Mouse (Mus musculus): ENCODE data around the gene Fcgrt.
A peak's percentile ranks its signal among the peaks of the same experiment; 100 is the strongest.

Gene Fcgrt

DNA sequence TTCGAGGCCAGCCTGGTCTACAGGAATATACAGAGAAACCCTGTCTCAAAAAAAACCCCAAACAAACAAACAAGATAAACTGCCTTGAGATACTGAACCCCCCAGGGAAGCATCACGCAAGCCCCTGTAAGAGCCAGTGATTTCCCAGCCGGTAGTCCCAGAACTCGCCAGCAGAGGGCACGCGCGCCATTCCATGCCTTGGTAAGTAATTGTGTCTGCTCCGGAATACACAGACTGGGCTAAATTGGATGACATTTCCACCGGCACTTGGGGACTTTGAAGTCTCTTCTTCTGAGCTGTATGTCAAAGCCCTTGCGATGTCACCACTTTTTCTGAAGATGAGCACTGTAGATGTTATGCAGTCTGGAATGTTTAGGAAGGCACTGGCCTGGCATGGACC, 23.8 kb downstream of the Fcgrt start:
- peak; percentile 87 for DNase-seq

DNA sequence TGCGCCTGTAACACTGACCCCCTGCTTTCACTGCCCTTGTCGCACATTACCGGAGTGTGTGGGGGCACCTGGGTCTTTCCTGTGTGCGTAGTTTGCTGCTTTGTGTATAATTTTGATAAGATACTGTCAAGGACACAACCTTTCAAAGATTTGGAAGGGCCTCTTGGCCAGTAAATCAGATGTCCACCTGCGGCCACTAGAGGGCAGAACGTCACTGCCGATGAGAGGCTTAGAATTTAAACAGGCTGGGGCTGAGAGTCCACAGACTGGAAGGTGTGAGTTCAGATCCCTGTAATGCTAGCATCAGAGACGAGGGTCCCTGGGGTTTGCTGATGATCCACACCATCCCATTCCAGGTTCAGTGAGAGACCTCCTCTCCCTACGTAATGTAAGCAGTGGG, 25.1 kb downstream of the Fcgrt start:
- DNase-seq: no peak

- DNase-seq: no peak
These were observed 25.8 kb downstream of the Fcgrt start for GRCm38 (mm10) chr7:45077829-45078228.

- DNase-seq: no peak
These were observed 26.3 kb downstream of the Fcgrt start for GRCm38 (mm10) chr7:45077322-45077721.

DNA sequence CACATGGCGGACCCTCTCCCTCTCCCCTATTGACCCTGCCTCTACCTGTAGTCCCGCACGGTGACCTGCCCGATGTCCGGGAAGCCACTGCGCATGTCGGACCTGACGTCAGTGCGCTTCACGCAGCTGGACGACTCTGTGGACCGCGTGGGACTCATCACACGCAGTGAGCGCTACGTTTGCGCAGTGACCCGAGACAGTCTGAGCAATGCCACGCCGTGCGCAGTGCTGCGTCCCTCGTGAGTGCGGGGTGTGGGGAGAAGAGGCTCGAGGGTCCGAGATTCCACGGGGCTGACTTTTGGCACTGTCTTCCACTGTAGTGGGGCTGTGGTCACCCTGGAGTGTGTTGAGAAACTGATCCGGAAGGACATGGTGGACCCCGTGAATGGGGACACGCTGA, 27.1 kb downstream of the Fcgrt start:
- DNase-seq: no peak

GRCm38 (mm10) chr7:45075405-45075804, 28.2 kb downstream of the Fcgrt start:
- no peak for DNase-seq

DNA sequence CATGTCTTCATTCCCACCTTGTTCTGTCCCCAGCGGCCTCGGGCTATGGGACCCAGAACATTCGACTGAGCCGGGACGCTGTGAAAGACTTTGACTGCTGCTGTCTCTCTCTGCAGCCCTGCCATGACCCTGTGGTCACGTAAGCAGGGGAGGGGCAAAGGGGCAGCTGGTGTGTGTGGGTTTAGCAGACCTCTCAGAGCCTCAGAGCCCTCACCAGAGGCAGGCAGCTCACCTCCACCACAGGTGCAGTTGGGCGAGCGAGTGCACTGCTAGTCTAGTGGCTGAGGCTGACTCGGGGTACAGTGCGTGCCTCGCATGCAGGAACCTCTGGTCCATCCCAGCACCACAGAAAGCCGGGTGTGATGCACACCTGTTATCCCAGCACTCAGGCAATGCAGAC, 29.7 kb downstream of the Fcgrt start:
- no peak for DNase-seq

DNA sequence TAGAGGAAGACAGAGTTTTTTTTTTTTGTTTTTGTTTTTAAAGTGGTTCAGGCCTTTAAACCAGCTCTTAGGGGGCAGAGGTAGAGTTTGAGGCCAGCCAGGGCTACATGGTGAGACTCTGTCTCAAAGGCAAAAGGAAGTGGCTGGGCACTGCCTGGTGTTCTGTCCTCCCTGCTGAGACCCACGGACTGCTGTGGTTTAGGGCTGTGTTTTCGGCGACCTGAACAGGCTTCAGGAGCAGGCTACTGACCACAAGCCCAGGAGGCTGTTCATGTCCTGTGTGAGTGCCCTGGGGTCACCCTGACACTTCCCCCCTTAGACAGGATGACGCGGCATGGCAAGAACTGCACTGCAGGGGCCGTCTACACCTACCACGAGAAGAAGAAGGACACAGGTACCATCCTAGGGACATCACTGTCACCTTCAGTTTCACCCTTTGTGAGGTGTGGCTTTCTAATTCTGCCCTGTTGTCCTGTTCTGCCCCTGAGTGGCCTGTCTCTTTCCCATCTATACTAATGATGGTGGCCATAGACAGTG, 30.4 kb downstream of the Fcgrt start:
- no peak for DNase-seq

DNA sequence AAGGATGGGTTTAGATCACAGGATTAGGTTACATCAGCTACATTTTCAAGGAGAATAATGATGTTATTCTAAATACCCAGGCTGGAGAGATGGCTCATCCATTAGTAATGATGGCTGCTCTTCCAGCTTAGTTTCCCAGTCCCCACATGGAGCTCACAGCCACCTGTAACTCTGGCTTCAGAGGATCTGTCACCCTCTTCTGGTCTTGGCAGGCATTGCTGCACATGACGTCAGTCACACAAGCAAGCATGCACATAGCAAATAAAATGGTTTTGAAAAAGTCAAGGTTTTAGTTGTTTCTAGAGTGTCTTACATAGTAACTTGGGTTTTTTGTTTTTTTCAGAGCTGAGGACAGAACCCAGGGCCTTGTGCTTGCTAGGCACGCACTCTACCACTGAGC, 31.4 kb downstream of the Fcgrt start:
- DNase-seq: no peak

DNA sequence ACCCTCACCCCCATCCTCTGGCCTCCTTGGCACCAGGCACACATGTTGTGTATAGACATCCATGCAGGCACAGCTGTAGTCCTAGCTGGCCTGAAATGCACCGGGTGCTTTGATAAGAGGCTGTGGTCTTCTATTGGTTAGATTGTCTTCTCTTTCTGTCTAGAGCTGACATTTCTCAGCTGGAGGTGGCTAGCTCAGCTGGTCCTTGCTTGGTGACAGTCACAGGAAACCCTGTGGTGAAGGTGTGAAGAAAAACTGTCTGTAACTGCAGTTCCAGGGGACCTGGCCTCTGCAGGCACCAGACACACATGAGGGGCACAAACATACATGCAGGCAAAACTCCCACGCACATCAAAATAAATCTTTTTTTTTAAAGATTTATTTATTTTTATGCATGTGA, 34.0 kb downstream of the Fcgrt start:
- DNase-seq: no peak

DNA sequence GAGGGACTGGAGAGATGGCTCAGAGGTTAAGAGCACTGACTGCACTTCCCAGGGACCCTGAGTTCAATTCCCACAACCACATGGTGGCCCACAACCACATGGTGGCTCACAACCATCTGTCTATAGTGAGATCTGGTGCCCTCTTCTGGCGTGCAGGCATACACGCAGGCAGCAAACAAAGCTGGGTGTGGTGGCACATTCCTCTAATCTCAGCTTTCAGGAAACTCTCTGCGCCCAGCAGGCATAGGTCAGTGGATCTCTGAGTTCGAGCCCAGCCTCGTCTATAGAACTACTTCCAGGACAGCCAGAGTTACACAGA, 35.7 kb downstream of the Fcgrt start:
- DNase-seq: no peak

GRCm38 (mm10) chr7:45067190-45067999, 36.3 kb downstream of the Fcgrt start:
- DNase-seq: no peak

GRCm38 (mm10) chr7:45062239-45062835, 41.3 kb downstream of the Fcgrt start, which contains the start of the genes Nosip and Prrg2:
TSS of gene Nosip (plus strand) at chr7:45062429.
TSS of gene Prrg2 (minus strand) at chr7:45062677.
- DNase-seq: peak; percentile 95

DNA sequence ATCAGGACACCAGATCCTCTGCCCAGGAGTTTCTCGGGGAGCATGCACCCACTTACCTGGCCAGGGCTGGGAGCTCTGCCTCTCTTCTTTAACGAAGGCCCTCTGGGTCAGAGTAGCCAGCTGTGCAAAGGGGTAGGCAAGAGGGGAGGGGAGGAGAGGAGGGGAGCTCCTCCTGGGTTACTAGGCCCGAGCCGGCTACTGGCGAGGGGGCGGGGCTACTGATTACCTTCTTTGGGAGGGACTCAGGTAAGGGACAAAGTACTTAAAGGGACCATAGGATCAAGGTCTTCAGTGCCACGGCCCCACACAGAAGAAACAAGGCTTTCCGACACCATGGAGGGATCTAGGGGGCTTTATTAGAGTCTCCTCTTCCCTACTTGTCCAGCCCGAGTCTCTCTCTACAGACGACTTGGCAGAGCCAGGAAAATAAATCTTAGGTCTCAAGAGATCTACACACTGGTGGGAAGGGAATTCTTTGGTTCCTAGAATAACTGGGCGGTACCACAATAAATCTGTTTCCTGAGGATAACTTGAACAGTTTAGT, 42.0 kb downstream of the Fcgrt start:
- DNase-seq: no peak

DNA sequence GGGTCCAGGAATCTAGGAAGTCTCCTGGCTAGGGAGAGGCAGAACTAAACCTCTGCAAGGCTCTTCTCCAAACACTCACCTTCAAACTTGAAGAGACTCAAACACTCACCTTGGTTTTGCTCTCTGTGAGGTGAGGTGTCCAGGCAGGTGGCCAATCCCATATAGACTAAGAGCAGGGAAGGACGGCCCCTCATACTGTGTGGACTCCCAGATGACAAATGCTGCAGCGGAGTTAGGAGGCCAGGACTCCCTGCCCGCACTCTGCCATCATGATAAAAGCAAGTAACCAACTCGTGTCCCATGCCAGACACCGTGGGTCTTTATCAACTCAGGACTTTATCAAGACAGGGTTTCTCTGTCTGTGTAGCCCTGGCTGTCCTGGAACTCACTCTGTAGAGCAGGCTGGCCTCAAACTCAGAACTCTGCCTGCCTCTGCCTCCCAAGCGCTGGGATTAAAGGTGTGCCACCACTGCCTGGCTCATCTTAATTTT, 43.0 kb downstream of the Fcgrt start:
- DNase-seq: no peak

- no peak for DNase-seq
These were observed 44.8 kb downstream of the Fcgrt start for GRCm38 (mm10) chr7:45058607-45059571.

DNA sequence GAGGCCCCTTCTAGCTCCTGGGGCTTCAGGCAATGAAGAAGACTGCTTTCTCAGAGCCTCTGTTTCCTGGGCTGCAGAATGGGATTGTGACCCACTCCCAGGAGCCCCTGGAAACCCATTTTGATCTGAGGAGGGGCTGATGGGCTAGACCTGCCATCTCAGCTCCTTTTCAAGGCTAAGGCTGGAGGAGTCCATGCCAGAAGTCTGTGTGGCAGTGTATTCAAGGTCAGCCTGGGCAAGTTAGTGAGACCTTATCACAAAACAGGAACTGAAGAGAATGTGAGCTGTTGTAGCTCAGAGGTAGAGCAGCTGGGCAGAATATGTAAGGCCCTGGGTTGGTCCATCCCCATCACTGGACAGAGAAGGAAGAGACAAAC, 46.7 kb downstream of the Fcgrt start:
- DNase-seq: no peak

DNA sequence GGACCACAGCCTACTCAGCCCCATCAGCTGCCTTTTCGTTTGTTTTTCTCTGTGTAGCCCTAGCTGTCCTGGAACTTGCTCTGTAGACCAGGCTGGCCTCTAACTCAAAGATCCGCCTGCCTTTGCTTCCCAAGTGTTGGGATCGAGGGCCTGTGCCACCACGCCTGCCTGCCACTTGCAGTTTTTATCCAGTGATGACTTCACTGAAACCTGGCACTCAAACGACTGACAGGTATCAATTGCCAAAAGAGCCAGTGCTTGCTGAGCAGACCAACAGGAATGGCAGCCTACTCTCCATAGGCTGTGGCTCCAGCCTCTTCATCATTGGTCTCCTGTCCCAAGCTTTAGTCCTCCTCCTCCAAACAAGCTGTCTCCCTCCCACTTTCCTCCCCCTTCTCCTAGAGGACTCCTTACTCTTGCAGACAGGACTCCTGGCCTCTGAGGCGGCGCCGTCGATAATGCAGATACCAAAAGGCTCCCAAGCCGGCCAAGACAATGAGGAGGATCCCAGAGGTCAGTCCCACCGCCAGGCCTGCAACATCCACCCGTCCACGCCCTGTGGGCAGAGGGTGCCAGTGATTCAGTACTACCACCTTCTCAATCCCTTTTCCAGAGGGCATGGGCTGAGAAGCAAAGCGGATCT, 47.2 kb downstream of the Fcgrt start:
- DNase-seq: no peak

- DNase-seq: peak; percentile 99
These were observed 49.6 kb downstream of the Fcgrt start for GRCm38 (mm10) chr7:45053931-45054510.

GRCm38 (mm10) chr7:45053117-45053930, 50.3 kb downstream of the Fcgrt start:
- DNase-seq: peak; percentile 74

GRCm38 (mm10) chr7:45052862-45053116, 50.9 kb downstream of the Fcgrt start, which contains the start of gene Prr12:
TSS of gene Prr12 (minus strand) at chr7:45052881.
- no peak for DNase-seq

All from layer of hippocampus, adult 9-11 months (tissue).